Mouse (Mus musculus) liver, embryonic 13.5 days (tissue): ENCODE data around the gene Wipi2. TPM values are rescaled to one million over a fixed set of nuclear protein-coding genes. Genes with fewer than 3 reads are reported as not detected.

Experiments used
- ATAC-seq: fragments of 200-750 bp; cut with Nextera tagmentation; 2 replicates; pipeline ENCODE4 v1.8.0; 2017; ENCODE audit warnings: low read depth, mild to moderate bottlenecking, moderate number of reproducible peaks, moderate library complexity
- DNase-seq: peaks from one replicate; pipeline ENCODE4 v3.0.0; 2022
- H3K27ac ChIP-seq: fragments of 300-500 bp; sonication (generic); 2 replicates; pipeline ENCODE4 v1.5.1; 2015; ENCODE audit warnings: moderate library complexity, mild to moderate bottlenecking, inconsistent platforms
- H3K27me3 ChIP-seq: fragments of 300-500 bp; sonication (generic); 2 replicates; pipeline ENCODE4 v1.6.1; 2015; ENCODE audit warnings: mild to moderate bottlenecking, inconsistent platforms
- H3K36me3 ChIP-seq: fragments of 300-500 bp; sonication (generic); 2 replicates; pipeline ENCODE4 v1.6.1; 2015; ENCODE audit warnings: mild to moderate bottlenecking, inconsistent platforms
- H3K4me1 ChIP-seq: fragments of 300-500 bp; sonication (generic); replicated peaks from 2 replicates; pipeline ENCODE4 v1.6.1; 2015; ENCODE audit warnings: inconsistent platforms
- H3K4me2 ChIP-seq: fragments of 300-500 bp; sonication (generic); 2 replicates; pipeline ENCODE4 v1.6.1; 2015; ENCODE audit warnings: inconsistent platforms, mild to moderate bottlenecking, moderate library complexity
- H3K4me3 ChIP-seq: fragments of 300-500 bp; sonication (generic); replicated peaks from 2 replicates; pipeline ENCODE4 v1.5.1; 2015; ENCODE audit warnings: mild to moderate bottlenecking, inconsistent platforms
- H3K9ac ChIP-seq: fragments of 300-500 bp; sonication (generic); 2 replicates; pipeline ENCODE4 v1.6.1; 2015; ENCODE audit warnings: mild to moderate bottlenecking, inconsistent platforms
- H3K9me3 ChIP-seq: fragments of 300-500 bp; sonication (generic); replicated peaks from 2 replicates; pipeline ENCODE4 v1.6.1; 2016; ENCODE audit warnings: inconsistent platforms
- WGBS: fragments of 180-500 bp; shearing (Covaris S2); methylation state at CpG from one replicate; pipeline ENCODE4 v1.1.7; 2015; ENCODE audit not compliant: insufficient replicate concordance; 5-methylcytosine and 5-hydroxymethylcytosine counted together
- polyA plus RNA-seq: library from polyadenylated mRNA; unstranded; fragments of >200 nt; fragmentation: Nextera tagmentation; extraction: Ambion mirVana; gene quantifications from 2 replicates; pipeline ENCODE4 v1.2.1, GENCODE M21; 2015

Wipi2 gene
- polyA plus RNA-seq, 1 experiment from 2014 or later: 35.4 TPM

DNA sequence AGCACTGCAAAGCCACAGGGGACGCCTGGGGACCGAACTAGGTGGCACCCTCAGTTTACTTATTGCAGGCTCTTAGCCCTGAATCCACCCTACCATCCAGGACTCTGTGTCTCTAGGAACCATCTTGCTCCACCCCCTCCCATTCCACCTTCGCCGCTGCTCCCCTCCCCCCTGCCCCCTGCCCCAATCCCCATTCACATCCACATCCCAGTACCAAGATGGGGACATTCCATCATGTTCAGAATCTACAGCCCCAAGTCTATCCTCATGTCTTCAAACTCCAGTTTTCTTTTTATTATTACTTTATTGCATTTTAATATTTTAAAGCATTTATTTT lies 18.5 kb upstream of the Wipi2 start:
- Histone ChIP-seq H3K27me3 (peaks cover 36% of the 10 kb centered on the region), H3K4me2 (peak overlapping the region; percentile 38), H3K9me3 (no peaks in the 10 kb centered on the region), H3K27ac (no peak overlapping the region), H3K36me3 (no peaks in the 10 kb centered on the region), H3K4me3 (peak overlapping the region; percentile 51), H3K4me1 (peaks cover 12% of the 10 kb centered on the region; the same call in 1 of the 2 replicates), H3K9ac (no peak overlapping the region)
- no peak for DNase-seq
- 10% methylated on average over 4 of the region's 4 CpGs for WGBS
- ATAC-seq: no peak

DNA sequence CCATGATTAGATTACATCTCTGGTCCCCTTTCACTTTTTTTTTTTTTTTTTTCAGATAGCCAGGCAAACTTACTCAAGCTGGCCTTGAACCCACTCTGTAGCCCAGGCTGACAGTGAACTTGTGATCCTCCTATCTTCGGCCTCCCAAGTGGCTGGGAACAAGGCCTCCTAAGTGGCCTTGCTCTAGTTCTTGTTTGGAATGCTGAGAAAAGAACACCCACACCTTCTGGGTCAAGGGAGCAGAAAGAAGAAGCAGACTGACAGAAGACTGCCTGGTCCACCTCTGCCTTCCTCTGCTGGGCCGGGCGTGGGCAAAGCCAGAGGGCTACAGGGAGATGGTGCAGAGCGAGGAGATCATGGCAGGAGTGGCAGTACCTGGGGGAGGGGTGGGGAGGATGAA lies 17.1 kb upstream of the Wipi2 start:
- H3K9ac ChIP-seq: no peak overlapping the region
- no peak overlapping the region for H3K27ac ChIP-seq
- ATAC-seq (no peak), DNase-seq (no peak)
- peaks cover 36% of the 10 kb centered on the region for H3K27me3 ChIP-seq
- WGBS: 62% methylated on average over 4 of the region's 4 CpGs
- no peaks in the 10 kb centered on the region for H3K36me3 ChIP-seq
- no peak overlapping the region for H3K4me2 ChIP-seq
- H3K4me3 ChIP-seq: no peak overlapping the region
- peaks cover 5% of the 10 kb centered on the region for H3K4me1 ChIP-seq
- no peaks in the 10 kb centered on the region for H3K9me3 ChIP-seq

- no peak overlapping the region for H3K4me3 ChIP-seq
- no peak overlapping the region for H3K9ac ChIP-seq
- no peak overlapping the region for H3K4me2 ChIP-seq
- H3K9me3 ChIP-seq: no peaks in the 10 kb centered on the region
- H3K36me3 ChIP-seq: no peaks in the 10 kb centered on the region
- peaks cover 10% of the 10 kb centered on the region for H3K4me1 ChIP-seq
- H3K27me3 ChIP-seq: peaks cover 6% of the 10 kb centered on the region
- WGBS: 57% methylated on average over 3 of the region's 3 CpGs
- no peak for DNase-seq
- peak overlapping the region; percentile 61 for H3K27ac ChIP-seq
- peak; percentile 71 for ATAC-seq
Observed at GRCm38 (mm10) chr5:142614513-142614912, 13.0 kb upstream of the Wipi2 start.

GRCm38 (mm10) chr5:142615638-142616037 lies 11.9 kb upstream of the Wipi2 start:
- Histone ChIP-seq H3K4me3 (no peak overlapping the region), H3K27me3 (no peaks in the 10 kb centered on the region), H3K9ac (no peak overlapping the region), H3K9me3 (no peaks in the 10 kb centered on the region), H3K36me3 (no peaks in the 10 kb centered on the region), H3K4me2 (no peak overlapping the region), H3K27ac (no peak overlapping the region), H3K4me1 (peaks cover 10% of the 10 kb centered on the region)
- 55% methylated on average over 4 of the region's 4 CpGs for WGBS
- ATAC-seq: no peak
- no peak for DNase-seq

- DNase-seq (no peak), ATAC-seq (no peak)
- Histone ChIP-seq H3K4me1 (peaks cover 10% of the 10 kb centered on the region), H3K9ac (no peak overlapping the region), H3K4me2 (no peak overlapping the region), H3K9me3 (no peaks in the 10 kb centered on the region), H3K27me3 (no peaks in the 10 kb centered on the region), H3K27ac (no peak overlapping the region), H3K36me3 (no peaks in the 10 kb centered on the region), H3K4me3 (no peak overlapping the region)
- 30% methylated on average over 6 of the region's 6 CpGs for WGBS
Observed at GRCm38 (mm10) chr5:142616326-142616725, 11.2 kb upstream of the Wipi2 start.

- DNase-seq (no peak), ATAC-seq (0 out of 2 replicates have a peak, but pooled peaks have one; percentile 23)
- H3K9me3 ChIP-seq: no peaks in the 10 kb centered on the region
- H3K4me3 ChIP-seq: no peak overlapping the region
- no peaks in the 10 kb centered on the region for H3K36me3 ChIP-seq
- no peak overlapping the region for H3K4me2 ChIP-seq
- no peak overlapping the region for H3K9ac ChIP-seq
- H3K27me3 ChIP-seq: no peaks in the 10 kb centered on the region
- H3K27ac ChIP-seq: no peak overlapping the region
- peaks cover 12% of the 10 kb centered on the region for H3K4me1 ChIP-seq
- 18% methylated on average over 5 of the region's 5 CpGs for WGBS
Observed at GRCm38 (mm10) chr5:142619866-142620265, 7.6 kb upstream of the Wipi2 start.

- Histone ChIP-seq H3K4me1 (0 out of 2 replicates have a peak, but pooled peaks cover 3% of the 10 kb centered on the region), H3K4me3 (no peak overlapping the region), H3K9me3 (no peaks in the 10 kb centered on the region), H3K27ac (no peak overlapping the region), H3K36me3 (no peaks in the 10 kb centered on the region), H3K27me3 (no peaks in the 10 kb centered on the region), H3K9ac (no peak overlapping the region), H3K4me2 (no peak overlapping the region)
- WGBS: 48% methylated on average over 2 of the region's 2 CpGs
- DNase-seq (no peak), ATAC-seq (no peak)
Observed at GRCm38 (mm10) chr5:142621421-142621820, 6.1 kb upstream of the Wipi2 start.

- 47% methylated on average over 1 of the region's 1 CpGs for WGBS
- ATAC-seq (no peak), DNase-seq (no peak)
- Histone ChIP-seq H3K36me3 (no peaks in the 10 kb centered on the region), H3K27ac (no peak overlapping the region), H3K9ac (no peak overlapping the region), H3K4me1 (0 out of 2 replicates have a peak, but pooled peaks cover 3% of the 10 kb centered on the region), H3K27me3 (no peaks in the 10 kb centered on the region), H3K4me3 (no peak overlapping the region), H3K9me3 (no peaks in the 10 kb centered on the region), H3K4me2 (no peak overlapping the region)
Observed at GRCm38 (mm10) chr5:142622134-142622533, 5.4 kb upstream of the Wipi2 start.

GRCm38 (mm10) chr5:142623080-142623479 lies 4.4 kb upstream of the Wipi2 start:
- H3K27me3 ChIP-seq: no peaks in the 10 kb centered on the region
- H3K4me3 ChIP-seq: no peak overlapping the region
- no peak overlapping the region for H3K27ac ChIP-seq
- DNase-seq (no peak), ATAC-seq (no peak)
- no peak overlapping the region for H3K4me2 ChIP-seq
- H3K36me3 ChIP-seq: no peaks in the 10 kb centered on the region
- WGBS: 81% methylated on average over 7 of the region's 7 CpGs
- H3K9me3 ChIP-seq: no peaks in the 10 kb centered on the region
- peaks cover 7% of the 10 kb centered on the region for H3K4me1 ChIP-seq
- no peak overlapping the region for H3K9ac ChIP-seq

GRCm38 (mm10) chr5:142628726-142629662 lies 1.5 kb downstream of the Wipi2 start:
- peak; percentile 98 for ATAC-seq
- Histone ChIP-seq H3K9ac (peak overlapping the region; percentile 98), H3K4me1 (peaks cover 37% of the 10 kb centered on the region), H3K27me3 (no peaks in the 10 kb centered on the region), H3K27ac (peak overlapping the region; percentile 94), H3K4me2 (peak overlapping the region; percentile 90), H3K36me3 (peaks cover 34% of the 10 kb centered on the region), H3K9me3 (no peaks in the 10 kb centered on the region), H3K4me3 (peak overlapping the region; percentile 93)
- WGBS: under 1% methylated on average over 63 of the region's 69 CpGs
- peak; percentile 98 for DNase-seq

- H3K27ac ChIP-seq: peak overlapping the region; percentile 94
- WGBS: under 1% methylated on average over 34 of the region's 41 CpGs
- no peak for ATAC-seq
Observed at GRCm38 (mm10) chr5:142629663-142630025, 2.1 kb downstream of the Wipi2 start.

DNA sequence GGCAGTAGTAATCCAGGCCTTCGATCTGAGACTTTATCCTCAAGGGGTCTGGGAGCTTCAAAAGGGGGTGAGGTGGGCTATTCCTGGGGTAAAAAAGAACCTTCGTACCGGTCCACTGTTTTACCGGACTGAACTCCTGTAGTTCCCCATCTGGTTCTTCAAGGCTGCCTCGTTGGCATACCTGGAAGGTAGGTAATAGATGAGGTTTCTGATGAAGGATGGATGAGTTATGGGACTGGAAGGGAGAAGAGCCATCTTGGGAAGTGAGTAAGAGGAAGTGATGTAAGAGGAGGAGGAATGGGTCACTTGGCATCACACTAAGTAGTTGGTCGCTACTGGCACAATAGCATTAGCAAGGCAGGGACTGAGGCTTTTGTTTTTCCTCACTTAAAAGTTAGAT lies 2.7 kb downstream of the Wipi2 start:
- Histone ChIP-seq H3K27ac (peak overlapping the region; percentile 94), H3K36me3 (peaks cover 43% of the 10 kb centered on the region), H3K4me1 (peaks cover 41% of the 10 kb centered on the region), H3K9ac (peak overlapping the region; percentile 98), H3K4me3 (peak overlapping the region; percentile 93), H3K9me3 (no peaks in the 10 kb centered on the region), H3K4me2 (peak overlapping the region; percentile 82), H3K27me3 (no peaks in the 10 kb centered on the region)
- ATAC-seq (no peak), DNase-seq (no peak)
- 6% methylated on average over 6 of the region's 6 CpGs for WGBS

More at GRCm38 (mm10) chr5:142629663-142630025, 2.1 kb downstream of the Wipi2 start:
- Histone ChIP-seq H3K27me3 (no peaks in the 10 kb centered on the region), H3K9ac (peak overlapping the region; percentile 98), H3K4me1 (peaks cover 41% of the 10 kb centered on the region), H3K4me3 (peak overlapping the region; percentile 93), H3K9me3 (no peaks in the 10 kb centered on the region), H3K36me3 (peaks cover 38% of the 10 kb centered on the region), H3K4me2 (peak overlapping the region; percentile 82)
- DNase-seq: no peak
